Comparison of ENCODE assay signal across 15 mouse cellular contexts in the genomic region with DNA sequence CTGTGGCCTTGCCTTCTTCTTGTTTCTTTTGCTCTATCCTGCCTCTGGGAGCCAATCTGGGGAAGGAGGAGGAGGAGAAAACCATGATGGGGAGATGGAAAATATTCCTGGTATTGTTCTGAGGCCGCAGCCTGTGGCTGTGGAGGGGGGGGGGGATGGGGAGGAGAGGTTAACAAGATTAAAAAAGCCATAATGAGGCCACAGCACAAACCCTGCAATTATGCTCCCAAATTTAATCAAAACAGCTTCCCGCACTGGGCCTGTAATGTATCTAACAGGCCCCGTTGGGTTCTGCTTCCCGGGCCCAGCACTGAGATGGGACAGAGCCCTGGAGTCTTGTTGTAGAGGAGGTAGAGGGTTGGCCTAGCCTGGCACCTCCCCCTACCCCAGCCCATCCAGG.
"Had no signal": no experiment of that assay in that cellular context is flagged by ENCODE, and none has a peak within 500 bp of the region (broad histone marks: within the 10 kb centered on the region; RNA-seq: fewer than 3 reads in every experiment).

No protein-coding gene starts in this region.

- H3K9ac ChIP-seq: limb, embryonic 15.5 days; liver, embryonic 12.5 days; lung, embryonic 14.5 days; midbrain, embryonic 15.5 days; neural tube, embryonic 13.5 days had no signal

- DNase-seq: kidney, adult 2 months; kidney, postnatal 36 days; layer of hippocampus, adult 9-11 months; layer of hippocampus, postnatal 36 days; lung, embryonic 14.5 days; lung, postnatal 10 days; lung, postnatal 4 days; right cerebral cortex, adult 18-20 months; thymus, postnatal 14 days had no signal

- H3K9me3 ChIP-seq: limb, embryonic 15.5 days; liver, embryonic 12.5 days; midbrain, embryonic 15.5 days; neural tube, embryonic 13.5 days had no signal

- H3K27me3 ChIP-seq: limb, embryonic 15.5 days had no signal

- H3K27ac ChIP-seq: limb, embryonic 15.5 days; liver, embryonic 12.5 days; midbrain, embryonic 15.5 days; neural tube, embryonic 13.5 days; stomach, postnatal 0 days had no signal

- H3K4me2 ChIP-seq: limb, embryonic 15.5 days; liver, embryonic 12.5 days; lung, embryonic 14.5 days; midbrain, embryonic 11.5 days; midbrain, embryonic 15.5 days; neural tube, embryonic 13.5 days had no signal

- H3K36me3 ChIP-seq: limb, embryonic 15.5 days; liver, embryonic 12.5 days; midbrain, embryonic 15.5 days; neural tube, embryonic 13.5 days had no signal

- H3K4me3 ChIP-seq: limb, embryonic 15.5 days; liver, embryonic 12.5 days; midbrain, embryonic 15.5 days; neural tube, embryonic 13.5 days had no signal

- ATAC-seq: liver, embryonic 12.5 days; midbrain, embryonic 15.5 days had no signal
